Mouse (Mus musculus): ENCODE measurements around the gene Atcay. TPM values are rescaled to one million over a fixed set of nuclear protein-coding genes. Genes with fewer than 3 reads are reported as not detected.

Gene Atcay
- polyA plus RNA-seq (2017; shearing (Covaris generic)): 1 to 10 TPM; 1.6 to 5.6 TPM

DNA sequence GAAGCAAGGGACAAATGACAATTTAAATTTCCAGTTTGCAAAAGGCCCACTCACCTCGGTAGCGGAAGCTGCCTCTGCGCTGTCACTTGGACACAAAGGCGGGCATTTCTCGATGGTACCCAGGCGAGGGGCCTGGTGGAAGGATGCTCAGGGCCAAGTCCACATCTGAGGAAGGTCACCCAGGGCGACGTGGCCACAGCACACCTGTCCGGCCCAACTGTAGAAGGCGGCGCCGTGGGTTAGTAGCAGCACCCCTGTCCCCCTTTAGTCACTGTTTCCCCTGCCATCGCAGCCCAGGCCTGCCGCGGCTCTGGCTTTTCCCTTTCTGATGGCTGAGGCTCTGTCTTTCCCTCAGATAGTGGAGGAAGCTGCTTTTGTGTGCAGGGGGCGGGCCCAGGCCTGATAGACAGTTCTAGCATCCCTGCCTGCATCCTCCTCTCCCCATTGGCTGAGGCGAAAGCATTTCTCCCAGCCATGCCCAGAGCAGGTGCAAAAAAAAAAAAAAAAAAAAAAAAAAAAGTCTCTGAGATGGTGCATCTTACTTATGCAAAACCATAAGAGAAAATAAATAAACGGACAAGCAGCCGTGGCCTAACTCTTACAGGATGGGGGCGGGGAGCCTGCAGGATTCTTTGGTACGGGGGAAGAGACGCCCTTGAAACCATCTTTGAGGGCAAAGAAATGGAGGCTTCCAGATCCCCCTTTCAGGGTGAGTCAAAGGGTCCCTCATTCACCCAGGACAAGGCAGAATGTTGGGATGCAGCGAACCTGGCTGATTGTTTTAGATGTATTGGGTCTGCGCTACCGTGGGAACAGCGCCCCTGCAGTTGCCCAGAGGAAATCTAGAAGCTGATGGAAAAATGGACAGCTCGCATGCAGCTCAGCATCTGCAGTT, at the start of gene Atcay:
TSS of gene Atcay (minus strand) at position 396 of the 895 bp plus-strand sequence.

GRCm38 (mm10) chr10:81266211-81267105, 35.8 kb upstream of the Atcay start, which contains the start of the genes Mrpl54 and Apba3:
Mrpl54 (minus strand) TSS chr10:81266934.
Apba3 (plus strand) TSS chr10:81266960.

GRCm38 (mm10) chr10:81252424-81253419, 22.1 kb upstream of the Atcay start, which contains the start of gene Matk:
Matk (plus strand) TSS chr10:81252935.

DNA sequence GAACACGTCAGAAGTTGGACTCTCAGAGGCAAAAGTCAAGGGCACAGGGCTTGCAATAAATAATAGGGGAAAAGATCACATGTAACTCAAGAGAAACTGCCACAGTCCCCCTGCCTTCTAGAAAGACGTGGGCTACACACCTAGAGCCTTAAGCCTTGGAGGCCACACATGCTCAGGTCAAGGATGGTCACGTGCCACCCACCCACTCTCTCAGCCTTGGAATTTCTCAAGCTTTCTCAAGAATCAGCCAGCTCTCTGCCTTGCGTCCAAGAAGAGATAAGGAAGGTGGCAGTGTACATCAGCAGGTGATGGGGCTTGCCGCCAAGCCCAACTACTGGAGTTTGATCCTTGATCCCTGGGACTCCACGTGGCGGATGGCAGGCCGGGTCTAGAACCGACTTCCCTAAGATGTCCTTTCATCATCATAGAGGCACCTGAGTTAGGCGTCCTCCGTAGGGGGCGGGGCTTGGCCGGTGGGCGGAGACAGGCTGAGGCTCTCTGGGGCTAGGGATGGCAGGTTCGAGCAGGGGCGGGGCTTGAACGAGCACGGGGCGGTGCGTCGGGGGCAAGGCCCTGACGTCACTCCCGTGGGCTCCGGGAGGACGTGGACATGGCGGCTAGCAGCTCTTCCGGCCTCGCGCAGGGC, 2.1 kb upstream of the Atcay start, which contains the start of gene Zfr2:
TSS of gene Zfr2 (plus strand) at position 576 of the 646 bp plus-strand sequence.

GRCm38 (mm10) chr10:81201807-81202758, 28.6 kb downstream of the Atcay start, which contains the start of gene Nmrk2:
Nmrk2 (minus strand) TSS chr10:81202051.

DNA sequence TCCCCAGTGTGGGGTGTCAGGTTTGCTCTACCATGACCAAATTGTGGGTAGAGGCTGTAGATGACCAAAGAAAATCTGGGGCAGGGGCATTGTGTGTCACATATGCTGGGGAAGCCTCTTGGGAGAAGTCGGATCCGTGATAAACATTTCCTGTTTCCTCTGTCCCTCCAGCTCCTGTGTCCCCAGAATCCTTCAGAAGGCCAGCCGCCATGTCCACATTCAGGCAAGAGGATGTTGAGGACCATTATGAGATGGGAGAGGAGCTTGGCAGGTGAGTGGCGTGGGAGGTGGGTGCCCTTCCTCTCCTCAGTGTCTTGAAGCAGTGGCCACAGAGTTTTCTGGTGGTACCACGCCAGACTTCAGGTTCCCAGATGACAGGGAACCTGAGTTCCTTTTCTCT, 46.8 kb downstream of the Atcay start, which contains the start of gene 4930442H23Rik:
TSS of gene 4930442H23Rik (minus strand) at position 45 of the 400 bp plus-strand sequence.

DNA sequence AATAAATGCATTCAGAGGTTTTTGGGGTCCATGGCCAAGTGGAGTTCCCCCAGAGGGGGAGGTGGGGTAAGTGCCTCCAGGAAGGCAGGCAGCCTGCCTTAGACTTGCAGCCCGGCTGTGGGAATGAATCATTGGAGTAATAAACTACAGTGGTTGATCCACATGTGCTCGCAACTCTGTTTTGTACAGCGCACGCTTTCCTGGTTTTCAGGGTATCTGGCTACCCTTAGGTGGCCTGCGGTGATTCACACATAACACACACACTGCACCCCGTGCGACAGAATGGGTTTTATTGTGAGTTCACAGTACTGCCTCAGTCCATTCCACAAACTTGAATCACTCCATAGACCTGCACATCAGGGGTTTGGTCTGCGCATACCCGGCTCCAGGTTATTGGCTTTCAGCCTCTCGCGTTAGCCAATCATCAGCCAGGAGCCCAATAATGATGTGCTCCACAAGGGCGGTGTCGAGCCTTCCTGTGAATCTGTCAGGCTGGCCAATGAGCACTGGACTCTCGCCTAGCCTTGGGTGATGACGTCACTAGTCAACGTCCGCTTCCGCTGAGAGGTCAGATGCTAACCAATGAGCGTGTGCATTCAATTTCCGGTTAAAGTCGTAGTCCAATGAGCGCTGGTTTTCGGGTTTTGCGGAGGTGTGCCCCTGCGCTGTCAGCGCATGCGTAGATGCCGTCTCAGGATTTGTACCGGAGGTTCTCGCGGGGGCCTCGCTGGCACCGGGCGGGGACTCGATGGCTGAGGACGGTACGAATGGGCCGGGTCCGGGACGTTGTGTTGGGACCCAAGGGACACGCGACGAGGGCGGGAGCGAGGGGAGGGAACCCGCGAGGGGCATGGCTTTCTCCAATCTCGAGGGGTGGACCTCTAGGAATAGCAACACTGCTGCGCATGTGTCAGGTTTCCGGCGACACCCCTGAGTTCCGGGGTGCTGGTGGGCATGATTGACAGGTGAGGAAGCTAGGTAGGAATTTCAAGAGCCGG, 48.0 kb downstream of the Atcay start, which contains the start of gene Dapk3:
TSS of gene Dapk3 (plus strand) at position 670 of the 998 bp plus-strand sequence.

GRCm38 (mm10) chr10:81176466-81177271, 54.0 kb downstream of the Atcay start, which contains the start of gene Eef2:
Eef2 (plus strand) TSS chr10:81176631.

GRCm38 (mm10) chr10:81167200-81168086, 63.2 kb downstream of the Atcay start, which contains the start of gene Pias4:
Pias4 (minus strand) TSS chr10:81167923.

Other genes starting within 250 kb of the Atcay start
- under 1 TPM in 1 of 2 experiments, not detected in 1; 0.66 TPM for gene Gng7, start 215.9 kb downstream of the Atcay start, polyA plus RNA-seq (2017; shearing (Covaris generic))
- 1 to 10 TPM in 1 of 2 experiments, under 1 TPM in 1; 0.36 to 2.3 TPM for gene Diras1, start 205.2 kb downstream of the Atcay start, polyA plus RNA-seq (2017; shearing (Covaris generic))
- gene Slc39a3, start 193.4 kb downstream of the Atcay start, polyA plus RNA-seq (2017; shearing (Covaris generic)): 10 to 100 TPM; 13.2 to 17.6 TPM
- 100 to 1,000 TPM; 101 to 111 TPM for gene Sgta, start 170.7 kb downstream of the Atcay start, polyA plus RNA-seq (2017; shearing (Covaris generic))
- 1 to 10 TPM; 8.4 to 9.8 TPM for gene Thop1, start 160.8 kb downstream of the Atcay start, polyA plus RNA-seq (2017; shearing (Covaris generic))
- 1 to 10 TPM in 1 of 2 experiments, not detected in 1; 3.7 TPM for gene Creb3l3, start 132.0 kb downstream of the Atcay start, polyA plus RNA-seq (2017; shearing (Covaris generic))
- gene Map2k2, start 124.9 kb downstream of the Atcay start, polyA plus RNA-seq (2017; shearing (Covaris generic)): 100 to 1,000 TPM; 173 to 181 TPM
- 10 to 100 TPM; 80.7 to 89.3 TPM for gene Zbtb7a, start 95.6 kb downstream of the Atcay start, polyA plus RNA-seq (2017; shearing (Covaris generic))
- 10 to 100 TPM; 47.9 to 52.2 TPM for gene Pias4, start 62.9 kb downstream of the Atcay start, polyA plus RNA-seq (2017; shearing (Covaris generic))
- 100 to 1,000 TPM; 560 to 709 TPM for gene Eef2, start 54.2 kb downstream of the Atcay start, polyA plus RNA-seq (2017; shearing (Covaris generic))
- gene Dapk3, start 47.8 kb downstream of the Atcay start, polyA plus RNA-seq (2017; shearing (Covaris generic)): 100 to 1,000 TPM in 1 of 2 experiments, 10 to 100 TPM in 1; 79.0 to 108 TPM
- under 1 TPM in 1 of 2 experiments, not detected in 1; 0.19 TPM for gene 4930442H23Rik, start 47.0 kb downstream of the Atcay start, polyA plus RNA-seq (2017; shearing (Covaris generic))
- gene Nmrk2, start 28.8 kb downstream of the Atcay start, polyA plus RNA-seq (2017; shearing (Covaris generic)): 1 to 10 TPM in 1 of 2 experiments, under 1 TPM in 1; 0.34 to 3.1 TPM
- gene Zfr2, start 2.3 kb upstream of the Atcay start, polyA plus RNA-seq (2017; shearing (Covaris generic)): 1 to 10 TPM; 7.6 TPM
- gene Matk, start 22.1 kb upstream of the Atcay start, polyA plus RNA-seq (2017; shearing (Covaris generic)): 100 to 1,000 TPM in 1 of 2 experiments, 10 to 100 TPM in 1; 57.1 to 143 TPM
- 10 to 100 TPM; 81.0 to 96.1 TPM for gene Mrpl54, start 36.1 kb upstream of the Atcay start, polyA plus RNA-seq (2017; shearing (Covaris generic))
- gene Apba3, start 36.1 kb upstream of the Atcay start, polyA plus RNA-seq (2017; shearing (Covaris generic)): 10 to 100 TPM; 42.7 to 44.7 TPM
- gene Tjp3, start 60.7 kb upstream of the Atcay start, polyA plus RNA-seq (2017; shearing (Covaris generic)): 10 to 100 TPM; 19.3 to 24.9 TPM
- 10 to 100 TPM; 83.6 to 95.1 TPM for gene Pip5k1c, start 62.1 kb upstream of the Atcay start, polyA plus RNA-seq (2017; shearing (Covaris generic))
- gene Cactin, start 90.3 kb upstream of the Atcay start, polyA plus RNA-seq (2017; shearing (Covaris generic)): 10 to 100 TPM; 61.4 to 82.7 TPM
- gene Tbxa2r, start 97.9 kb upstream of the Atcay start, polyA plus RNA-seq (2017; shearing (Covaris generic)): 10 to 100 TPM; 63.1 to 66.4 TPM
- under 1 TPM in 1 of 2 experiments, not detected in 1; 0.49 TPM for gene Gipc3, start 112.4 kb upstream of the Atcay start, polyA plus RNA-seq (2017; shearing (Covaris generic))
- 10 to 100 TPM; 35.3 to 47.8 TPM for gene Hmg20b, start 119.6 kb upstream of the Atcay start, polyA plus RNA-seq (2017; shearing (Covaris generic))
- 1 to 10 TPM; 4.9 to 7.1 TPM for gene Mfsd12, start 126.7 kb upstream of the Atcay start, polyA plus RNA-seq (2017; shearing (Covaris generic))
- gene 4930404N11Rik, start 135.0 kb upstream of the Atcay start, polyA plus RNA-seq (2017; shearing (Covaris generic)): 1 to 10 TPM; 1.7 to 4.3 TPM
- 10 to 100 TPM; 62.2 to 65.0 TPM for gene Fzr1, start 147.7 kb upstream of the Atcay start, polyA plus RNA-seq (2017; shearing (Covaris generic))
- gene Dohh, start 153.6 kb upstream of the Atcay start, polyA plus RNA-seq (2017; shearing (Covaris generic)): 10 to 100 TPM; 30.8 to 32.1 TPM
- 1 to 10 TPM; 2.6 to 5.0 TPM for gene Gm48551, start 153.6 kb upstream of the Atcay start, polyA plus RNA-seq (2017; shearing (Covaris generic))
- gene Gm48552, start 158.2 kb upstream of the Atcay start, polyA plus RNA-seq (2017; shearing (Covaris generic)): 1 to 10 TPM in 1 of 2 experiments, under 1 TPM in 1; 0.57 to 1.1 TPM
- gene Smim24, start 162.2 kb upstream of the Atcay start, polyA plus RNA-seq (2017; shearing (Covaris generic)): 1 to 10 TPM in 1 of 2 experiments, not detected in 1; 5.5 TPM
- 10 to 100 TPM; 20.7 to 22.4 TPM for gene Nfic, start 224.8 kb upstream of the Atcay start, polyA plus RNA-seq (2017; shearing (Covaris generic))